Mouse (Mus musculus) liver, embryonic 16.5 days (tissue): ENCODE data around the gene Wiz. TPM values are rescaled to one million over a fixed set of nuclear protein-coding genes. Genes with fewer than 3 reads are reported as not detected.

Experiments used
- ATAC-seq: fragments of 200-750 bp; cut with Nextera tagmentation; 2 replicates; pipeline ENCODE4 v1.8.0; 2017; ENCODE audit warnings: low read depth, mild to moderate bottlenecking, moderate number of reproducible peaks, moderate library complexity
- H3K27ac ChIP-seq: fragments of 300-500 bp; sonication (generic); 2 replicates; pipeline ENCODE4 v1.5.1; 2014; ENCODE audit warnings: mild to moderate bottlenecking, low read length
- H3K27me3 ChIP-seq: fragments of 300-500 bp; sonication (generic); 2 replicates; pipeline ENCODE4 v1.6.1; 2014; ENCODE audit warnings: low read depth, low read length, mixed read lengths; ENCODE audit not compliant: control insufficient read depth, insufficient read depth
- H3K36me3 ChIP-seq: fragments of 300-500 bp; sonication (generic); 2 replicates; pipeline ENCODE4 v1.6.1; 2014; ENCODE audit warnings: mild to moderate bottlenecking; ENCODE audit not compliant: control insufficient read depth, insufficient read depth
- H3K4me1 ChIP-seq: fragments of 300-500 bp; sonication (generic); 2 replicates; pipeline ENCODE4 v1.6.1; 2014; ENCODE audit warnings: low read depth, low read length, mixed read lengths; ENCODE audit not compliant: control insufficient read depth
- H3K4me2 ChIP-seq: fragments of 300-500 bp; sonication (generic); 2 replicates; pipeline ENCODE4 v1.6.1; 2014; ENCODE audit warnings: low read depth, low read length, mixed read lengths
- H3K4me3 ChIP-seq: fragments of 300-500 bp; sonication (generic); 2 replicates; pipeline ENCODE4 v1.5.1; 2014; ENCODE audit warnings: low read depth, mild to moderate bottlenecking, low read length
- H3K9ac ChIP-seq: fragments of 300-500 bp; sonication (generic); 2 replicates; pipeline ENCODE4 v1.6.1; 2014; ENCODE audit warnings: low read depth, low read length
- H3K9me3 ChIP-seq: fragments of 300-500 bp; sonication (generic); replicated peaks from 2 replicates; pipeline ENCODE4 v1.6.1; 2016; ENCODE audit warnings: low read length; ENCODE audit not compliant: control insufficient read depth
- WGBS: fragments of 180-500 bp; shearing (Covaris S2); extraction: QIAGEN DNeasy Blood & Tissue Kit; methylation state at CpG from one replicate; pipeline ENCODE4 v1.1.7; 2014; ENCODE audit not compliant: insufficient replicate concordance; 5-methylcytosine and 5-hydroxymethylcytosine counted together
- polyA plus RNA-seq: library from polyadenylated mRNA; unstranded; fragments of >200 nt; fragmentation: Nextera tagmentation; extraction: Ambion mirVana; gene quantifications from 2 replicates; pipeline ENCODE4 v1.2.1, GENCODE M21; 2015

Gene Wiz
- polyA plus RNA-seq, result 4.8 and 5.8 TPM in 2 replicates

GRCm38 (mm10) chr17:32389101-32389659 lies at the start of gene Wiz:
Wiz (minus strand) TSS chr17:32389439.
- H3K27me3 ChIP-seq, result no peaks in the 10 kb centered on the region
- peak within 1 kb of the TSS; percentile 73 for H3K27ac ChIP-seq
- H3K4me2 ChIP-seq, result peak within 1 kb of the TSS; percentile 99
- H3K9ac ChIP-seq, result peak within 1 kb of the TSS; percentile 78
- H3K4me3 ChIP-seq, result peak within 1 kb of the TSS; percentile 79
- H3K9me3 ChIP-seq, result no peaks in the 10 kb centered on the region
- WGBS, result 0% methylated on average over 23 of the region's 44 CpGs
- H3K4me1 ChIP-seq, result peaks cover 26% of the 10 kb centered on the region
- peak; percentile 85 for ATAC-seq
- no peaks in the 10 kb centered on the region for H3K36me3 ChIP-seq

GRCm38 (mm10) chr17:32437106-32437505 lies 47.9 kb upstream of the Wiz start:
- no peak for ATAC-seq
- Histone ChIP-seq H3K27me3 (no peaks in the 10 kb centered on the region; the same call in 1 of the 2 replicates), H3K9ac (no peak overlapping the region), H3K4me1 (no peaks in the 10 kb centered on the region), H3K9me3 (no peaks in the 10 kb centered on the region), H3K4me2 (no peak overlapping the region), H3K4me3 (no peak overlapping the region), H3K27ac (no peak overlapping the region), H3K36me3 (no peaks in the 10 kb centered on the region)
- WGBS, result 78% methylated on average over 4 of the region's 4 CpGs

GRCm38 (mm10) chr17:32435151-32435550 lies 45.9 kb upstream of the Wiz start:
- Histone ChIP-seq H3K9ac (no peak overlapping the region), H3K27ac (no peak overlapping the region), H3K4me3 (no peak overlapping the region), H3K9me3 (no peaks in the 10 kb centered on the region), H3K27me3 (no peaks in the 10 kb centered on the region; the same call in 1 of the 2 replicates), H3K4me2 (no peak overlapping the region), H3K36me3 (no peaks in the 10 kb centered on the region), H3K4me1 (no peaks in the 10 kb centered on the region)
- ATAC-seq, result no peak
- 60% methylated on average over 5 of the region's 5 CpGs for WGBS

GRCm38 (mm10) chr17:32434324-32434723 lies 45.1 kb upstream of the Wiz start:
- Histone ChIP-seq H3K4me1 (no peaks in the 10 kb centered on the region), H3K36me3 (no peaks in the 10 kb centered on the region), H3K4me2 (no peak overlapping the region), H3K27ac (no peak overlapping the region), H3K9me3 (no peaks in the 10 kb centered on the region), H3K27me3 (no peaks in the 10 kb centered on the region), H3K9ac (no peak overlapping the region), H3K4me3 (no peak overlapping the region)
- no peak for ATAC-seq
- WGBS, result 40% methylated on average over 4 of the region's 4 CpGs

GRCm38 (mm10) chr17:32431972-32432371 lies 42.7 kb upstream of the Wiz start:
- no peak overlapping the region for H3K4me3 ChIP-seq
- H3K9ac ChIP-seq, result no peak overlapping the region
- no peak for ATAC-seq
- WGBS, result 42% methylated on average over 3 of the region's 3 CpGs
- H3K9me3 ChIP-seq, result no peaks in the 10 kb centered on the region
- H3K36me3 ChIP-seq, result no peaks in the 10 kb centered on the region
- H3K4me1 ChIP-seq, result no peaks in the 10 kb centered on the region; the same call in 1 of the 2 replicates
- no peaks in the 10 kb centered on the region for H3K27me3 ChIP-seq
- no peak overlapping the region for H3K27ac ChIP-seq
- H3K4me2 ChIP-seq, result no peak overlapping the region

- Histone ChIP-seq H3K4me2 (no peak overlapping the region), H3K27me3 (no peaks in the 10 kb centered on the region), H3K4me3 (no peak overlapping the region), H3K4me1 (no peaks in the 10 kb centered on the region; the same call in 1 of the 2 replicates), H3K9ac (no peak overlapping the region), H3K36me3 (no peaks in the 10 kb centered on the region), H3K27ac (no peak overlapping the region), H3K9me3 (no peaks in the 10 kb centered on the region)
- ATAC-seq, result peak; percentile 78
These were observed 37.4 kb upstream of the Wiz start for GRCm38 (mm10) chr17:32426610-32427009.

- WGBS, result 29% methylated on average over 2 of the region's 2 CpGs
- H3K4me2 ChIP-seq, result no peak within 1 kb of the TSS
- no peak within 1 kb of the TSS for H3K4me3 ChIP-seq
- no peaks in the 10 kb centered on the region for H3K36me3 ChIP-seq
- no peak for ATAC-seq
- H3K9ac ChIP-seq, result no peak within 1 kb of the TSS
- no peaks in the 10 kb centered on the region for H3K27me3 ChIP-seq
- H3K27ac ChIP-seq, result no peak within 1 kb of the TSS
- no peaks in the 10 kb centered on the region; the same call in 1 of the 2 replicates for H3K4me1 ChIP-seq
- no peaks in the 10 kb centered on the region for H3K9me3 ChIP-seq
These were observed 34.8 kb upstream of the Wiz start, which contains the start of gene Pglyrp2 for GRCm38 (mm10) chr17:32424034-32424433. Pglyrp2 (minus strand) TSS chr17:32424167.

- peak; percentile 74 for ATAC-seq
- H3K9ac ChIP-seq, result no peak overlapping the region
- H3K36me3 ChIP-seq, result no peaks in the 10 kb centered on the region
- H3K27ac ChIP-seq, result no peak overlapping the region
- peak overlapping the region; percentile 1; the same call in 1 of the 2 replicates for H3K4me2 ChIP-seq
- H3K4me1 ChIP-seq, result no peaks in the 10 kb centered on the region; the same call in 1 of the 2 replicates
- no peaks in the 10 kb centered on the region for H3K9me3 ChIP-seq
- H3K4me3 ChIP-seq, result peak overlapping the region; percentile 7; the same call in 1 of the 2 replicates
- H3K27me3 ChIP-seq, result no peaks in the 10 kb centered on the region
- 64% methylated on average over 8 of the region's 8 CpGs for WGBS
These were observed 31.5 kb upstream of the Wiz start for GRCm38 (mm10) chr17:32420781-32421180.

- Histone ChIP-seq H3K4me1 (no peaks in the 10 kb centered on the region; the same call in 1 of the 2 replicates), H3K4me3 (no peak overlapping the region), H3K9ac (no peak overlapping the region), H3K4me2 (no peak overlapping the region), H3K9me3 (no peaks in the 10 kb centered on the region), H3K36me3 (no peaks in the 10 kb centered on the region), H3K27me3 (no peaks in the 10 kb centered on the region), H3K27ac (no peak overlapping the region)
- 35% methylated on average over 2 of the region's 2 CpGs for WGBS
- no peak for ATAC-seq
These were observed 30.8 kb upstream of the Wiz start for GRCm38 (mm10) chr17:32419989-32420388.
